8 mouse cellular contexts compared by ENCODE assay signal in the genomic region with DNA sequence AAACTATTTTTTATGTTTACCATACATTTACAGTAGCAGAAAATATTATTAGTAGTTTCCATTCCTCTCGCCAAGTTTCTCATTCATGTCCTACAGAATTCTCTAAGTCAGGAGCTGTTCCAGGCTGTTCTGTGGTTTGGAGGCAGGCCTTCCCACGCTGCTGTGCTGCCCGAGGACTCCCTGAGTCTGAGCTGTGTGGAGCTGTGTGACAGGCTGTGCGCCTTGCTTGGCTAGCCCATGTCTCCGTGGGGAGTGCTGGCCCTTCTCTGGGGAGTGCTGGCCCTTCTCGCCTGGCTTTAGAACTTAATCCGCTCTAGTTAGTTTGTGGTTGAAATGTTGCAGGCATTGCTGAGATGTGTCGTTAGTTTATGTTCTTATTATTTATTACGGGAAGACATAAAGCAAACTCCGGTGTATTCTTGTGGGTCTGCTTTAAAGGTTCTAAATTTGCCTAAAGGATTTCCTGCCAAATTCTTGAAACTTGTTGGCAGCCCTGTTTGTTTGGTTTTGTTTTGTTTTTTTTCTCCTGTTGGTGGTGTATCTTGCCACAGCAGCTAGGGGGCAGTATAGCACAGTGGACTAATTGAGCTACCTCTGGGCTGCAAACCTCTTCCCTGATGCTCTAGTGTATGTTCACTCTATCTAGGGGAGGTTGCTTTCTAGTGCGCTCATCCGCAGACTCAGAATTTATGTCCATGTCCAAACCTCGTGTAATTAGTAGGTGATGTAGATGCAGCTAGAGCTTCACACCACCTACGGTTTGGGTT. TPM values are rescaled to one million over a fixed set of nuclear protein-coding genes. Genes with fewer than 3 reads are reported as not detected.
A peak's percentile ranks its signal among the peaks of the same experiment; 100 is the strongest.
DNase-seq lines count a peak whose midpoint lies in the region; ATAC-seq lines count a peak whose summit lies in the region.

No protein-coding gene starts in this region.

- no peak overlapping the region for H3K9ac ChIP-seq in midbrain, embryonic 13.5 days (replicated peaks)

- 61% methylated on average over 14 of the region's 14 CpGs for WGBS in midbrain, embryonic 10.5 days
- WGBS in midbrain, embryonic 13.5 days: 60% methylated on average over 14 of the region's 14 CpGs
- 61% methylated on average over 14 of the region's 14 CpGs for WGBS in large intestine, adult 2 months

- no peaks in the 10 kb centered on the region for H3K27me3 ChIP-seq in midbrain, embryonic 10.5 days (ENCODE audit: low read depth, poor library complexity, severe bottlenecking)
- H3K27me3 ChIP-seq in midbrain, embryonic 13.5 days: no peaks in the 10 kb centered on the region

- no peak for ATAC-seq in midbrain, embryonic 13.5 days
- ATAC-seq in megakaryocyte-erythroid progenitor cell, adult 5-6 weeks (replicated peaks; ENCODE audit: low FRiP score, low TSS enrichment, poor library complexity, severe bottlenecking): peak; percentile 57

- H3K4me3 ChIP-seq in midbrain, embryonic 10.5 days: no peak overlapping the region
- H3K4me3 ChIP-seq in midbrain, embryonic 13.5 days (replicated peaks): no peak overlapping the region

- H3K36me3 ChIP-seq in midbrain, embryonic 10.5 days: no peaks in the 10 kb centered on the region; the same call in 1 of the 2 replicates
- H3K36me3 ChIP-seq in midbrain, embryonic 13.5 days: no peaks in the 10 kb centered on the region

- H3K4me2 ChIP-seq in midbrain, embryonic 13.5 days (replicated peaks): no peak overlapping the region

- no peaks in the 10 kb centered on the region for H3K9me3 ChIP-seq in midbrain, embryonic 10.5 days (replicated peaks)
- H3K9me3 ChIP-seq in midbrain, embryonic 13.5 days: no peaks in the 10 kb centered on the region

- peak; percentile 38 for DNase-seq in midbrain, embryonic 10.5 days (ENCODE audit: low spot score)
- peak; percentile 69 for DNase-seq in MN1 (ENCODE audit: low spot score)
- peak; percentile 63 to 77 for DNase-seq in cerebellum, adult 18-20 months
- DNase-seq in gastrocnemius, postnatal 36 days: peak; percentile 31 to 49
- DNase-seq in large intestine, adult 2 months (ENCODE audit: low read depth, low spot score): peak; percentile 28
- DNase-seq in ovary, postnatal 36 days (ENCODE audit: low spot score): no peak

- intact Hi-C loops in gastrocnemius, postnatal 36 days (cut with DNase I): loop anchor here (2.0 to 5.0 kb wide), 3 partner anchors 58 to 142 kb away; no protein-coding TSS in a partner anchor

- peaks cover 48% of the 10 kb centered on the region for H3K4me1 ChIP-seq in midbrain, embryonic 10.5 days
- peaks cover 51% of the 10 kb centered on the region for H3K4me1 ChIP-seq in midbrain, embryonic 13.5 days (replicated peaks)

- 0 out of 2 replicates have a peak overlapping the region, but pooled peaks have one; percentile 49 for H3K27ac ChIP-seq in midbrain, embryonic 10.5 days (replicated peaks)
- no peak overlapping the region for H3K27ac ChIP-seq in midbrain, embryonic 13.5 days

RNA-seq across cellular contexts. Expression of a gene that starts 34.2 kb away (rescaled TPM):
- 9.9 TPM in 2 replicates for polyA plus RNA-seq in midbrain, embryonic 10.5 days (2016; fragmentation: Nextera tagmentation; extraction: Ambion mirVana)
- polyA plus RNA-seq in midbrain, embryonic 13.5 days (2015; fragmentation: Nextera tagmentation; extraction: Ambion mirVana): 16.8 and 16.9 TPM in 2 replicates
- total RNA-seq in gastrocnemius, postnatal 36 days (2021): 10 to 100 TPM; 20.4 to 22.4 TPM
- 9.5 and 11.5 TPM in 2 replicates for polyA plus RNA-seq in large intestine, adult 2 months (2012; rRNA removed)
- 25.9 and 27.3 TPM in 2 replicates for total RNA-seq in megakaryocyte-erythroid progenitor cell, adult 5-6 weeks (2014; fragmentation: Nextera tagmentation)
- total RNA-seq in megakaryocyte-erythroid progenitor cell, adult 5-6 weeks (2017): 11.3 and 13.6 TPM in 2 replicates
